Mouse (Mus musculus): ENCODE results near the gene 7530416G11Rik.

The 7530416G11Rik gene

DNA sequence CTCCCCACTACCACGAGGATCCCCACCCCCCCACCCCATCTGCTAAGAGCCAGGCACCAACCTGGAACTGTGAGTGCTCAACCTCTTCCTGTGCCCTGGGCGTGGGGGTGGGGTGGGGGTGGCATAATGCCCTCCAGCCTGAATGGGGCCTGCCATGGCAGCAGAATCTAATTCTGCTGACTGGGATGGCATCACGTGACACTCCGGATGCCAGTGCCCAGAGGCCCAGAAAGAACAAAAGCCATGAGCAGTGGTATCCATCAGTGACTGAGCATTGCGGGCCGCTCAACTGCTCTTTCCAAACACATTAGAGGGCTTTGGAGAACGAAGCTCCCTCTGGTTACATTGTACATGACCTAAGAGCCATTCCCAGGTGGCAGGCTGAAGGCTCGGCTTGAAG is at the start of gene 7530416G11Rik:
TSS of gene 7530416G11Rik (minus strand) at position 101 of the 400 bp plus-strand sequence.
- DNase-seq (ENCODE audit: low read depth), result no peak

DNA sequence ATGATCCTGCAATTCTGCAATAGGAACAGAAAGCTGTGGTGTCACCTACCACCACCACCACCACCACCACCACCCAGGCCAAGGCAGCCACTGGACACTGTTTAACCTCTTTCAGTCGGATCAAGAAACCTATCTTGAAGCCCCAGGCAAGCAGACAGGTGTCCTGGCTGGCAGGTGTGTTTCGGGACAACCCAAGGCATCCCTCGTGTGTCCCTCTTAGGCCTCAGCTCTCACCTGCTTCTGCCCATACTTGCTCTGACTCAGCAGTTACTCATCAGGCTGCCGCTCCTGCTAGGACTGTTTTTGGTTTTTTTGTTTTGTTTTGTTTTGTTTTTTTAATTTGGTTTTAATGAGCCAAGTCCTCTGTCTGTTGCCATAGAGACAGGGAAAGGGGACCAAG is 43.5 kb upstream of the 7530416G11Rik start:
- no peak for DNase-seq (ENCODE audit: low read depth)

- DNase-seq (ENCODE audit: low read depth), result no peak
Observed at GRCm38 (mm10) chr15:85545369-85545768, 42.3 kb upstream of the 7530416G11Rik start.

DNA sequence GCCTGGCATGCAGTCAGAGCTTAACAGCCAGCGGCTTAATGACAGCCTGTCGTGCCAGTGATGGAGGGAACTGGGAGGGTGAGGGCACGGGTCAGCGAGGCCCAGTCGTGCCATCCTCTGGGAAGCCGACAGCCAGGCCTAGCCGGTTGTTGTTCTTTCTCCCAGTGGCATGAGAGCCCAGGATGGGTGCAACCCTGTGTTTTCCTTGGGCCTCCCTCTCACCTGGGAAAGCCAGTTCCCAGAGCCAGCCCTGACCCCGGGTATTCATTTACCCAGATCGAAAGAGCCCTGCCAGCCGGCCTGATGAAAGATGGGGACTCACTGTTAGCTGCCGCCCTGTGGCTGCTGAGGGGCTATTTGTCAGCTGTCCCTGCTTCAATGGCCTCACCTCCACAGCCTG is 35.1 kb upstream of the 7530416G11Rik start:
- no peak for DNase-seq (ENCODE audit: low read depth)

DNA sequence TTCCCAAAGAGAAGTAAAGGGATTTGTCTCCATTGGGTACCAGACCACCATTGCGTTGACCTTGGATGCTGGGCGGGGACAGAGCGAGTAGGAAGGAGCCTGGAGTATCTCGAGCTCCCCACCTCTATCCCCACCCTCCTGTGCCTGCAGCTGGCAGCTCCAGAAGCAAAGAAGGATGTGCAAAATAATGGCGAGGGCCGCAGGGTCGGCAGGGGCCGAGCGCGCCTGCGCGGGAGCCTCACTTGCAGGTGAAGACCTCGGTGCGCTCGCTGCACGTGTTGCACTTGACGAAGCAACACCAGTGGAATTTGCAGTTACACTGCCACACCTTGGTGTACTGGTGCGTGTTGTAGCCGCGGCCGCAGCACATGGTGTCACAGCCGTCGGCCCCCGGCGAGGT is 34.1 kb upstream of the 7530416G11Rik start:
- no peak for DNase-seq (ENCODE audit: low read depth)

- DNase-seq (ENCODE audit: low read depth), result no peak
Observed at GRCm38 (mm10) chr15:85534646-85535045, 31.6 kb upstream of the 7530416G11Rik start.

DNA sequence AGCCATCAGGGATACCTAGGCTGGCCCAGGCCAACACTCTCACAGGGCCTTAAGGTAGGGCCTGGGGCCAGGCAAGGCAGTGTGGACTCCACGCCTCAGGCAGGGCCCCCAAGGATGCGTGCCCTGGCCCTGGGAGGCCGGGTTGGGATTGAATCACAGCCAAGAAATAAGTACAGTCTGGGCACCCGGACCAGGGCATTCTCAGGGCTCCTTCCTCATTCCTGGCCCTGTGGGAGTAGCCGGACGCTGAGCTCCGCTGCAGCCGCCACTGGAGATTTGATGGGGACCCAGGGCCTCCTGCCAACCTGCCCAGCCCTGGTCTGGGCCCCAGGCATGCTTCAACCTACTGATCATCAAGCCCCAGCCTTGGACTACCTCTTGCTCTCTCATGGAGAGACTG is 31.2 kb upstream of the 7530416G11Rik start:
- no peak for DNase-seq (ENCODE audit: low read depth)

DNA sequence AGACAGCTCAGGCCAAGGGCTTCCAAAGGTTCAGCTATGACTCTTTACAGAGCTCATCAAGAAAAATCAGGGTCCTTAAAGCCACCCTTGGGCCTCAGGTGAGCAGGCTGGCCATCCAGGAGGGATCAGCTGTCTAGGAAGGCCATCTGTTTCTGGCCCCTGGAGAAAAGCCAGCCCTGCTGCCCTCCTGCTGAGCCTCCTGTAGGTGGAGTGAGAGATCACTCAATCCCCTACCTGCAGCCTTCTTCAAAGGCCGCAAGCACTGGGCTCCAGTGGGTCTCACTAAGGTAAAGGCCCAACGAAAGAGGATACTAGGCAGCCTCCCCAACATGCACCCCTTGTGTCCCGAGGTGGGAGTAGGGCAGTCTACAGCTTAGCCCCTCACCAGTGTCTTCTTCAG is 29.0 kb upstream of the 7530416G11Rik start:
- DNase-seq (ENCODE audit: low read depth), result no peak

- no peak for DNase-seq (ENCODE audit: low read depth)
Observed at GRCm38 (mm10) chr15:85529911-85530310, 26.9 kb upstream of the 7530416G11Rik start.

GRCm38 (mm10) chr15:85524404-85524950 is 21.4 kb upstream of the 7530416G11Rik start:
- DNase-seq (ENCODE audit: low read depth), result no peak

- DNase-seq (ENCODE audit: low read depth), result no peak
Observed at GRCm38 (mm10) chr15:85523173-85523991, 20.4 kb upstream of the 7530416G11Rik start.

- DNase-seq (ENCODE audit: low read depth), result no peak
Observed at GRCm38 (mm10) chr15:85519438-85519837, 16.4 kb upstream of the 7530416G11Rik start.

DNA sequence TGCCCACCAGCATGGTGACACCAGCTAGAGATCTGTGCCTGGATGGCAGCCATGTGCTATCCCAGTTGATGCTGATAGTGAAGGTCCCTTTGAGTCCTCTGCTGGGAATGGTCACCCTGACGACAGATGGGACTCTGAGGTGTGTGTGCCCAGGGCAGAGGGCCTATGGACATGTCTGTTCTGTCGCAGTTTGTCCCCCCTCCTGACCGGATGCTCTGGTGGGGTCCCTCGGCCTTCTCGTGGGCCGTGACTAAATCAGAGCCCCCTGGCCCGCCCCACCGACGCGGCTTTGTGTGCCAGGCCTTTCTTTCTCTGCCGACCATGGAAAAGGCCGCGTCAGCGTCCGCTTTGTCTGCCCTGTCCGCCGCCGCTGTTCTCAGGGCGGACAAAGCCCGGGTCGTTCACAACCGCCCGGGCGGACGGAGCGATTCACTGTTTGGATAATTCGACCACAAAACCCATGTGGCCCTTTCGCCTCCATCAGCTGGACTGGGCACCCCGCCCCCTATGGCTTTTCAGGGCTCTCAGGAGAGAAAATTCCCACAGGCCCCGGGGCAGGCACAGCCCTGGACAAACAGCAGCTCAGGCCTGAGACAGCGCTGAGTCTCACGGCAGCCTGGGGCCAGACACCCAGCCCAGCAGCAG is 4.5 kb upstream of the 7530416G11Rik start:
- DNase-seq (ENCODE audit: low read depth), result no peak

DNA sequence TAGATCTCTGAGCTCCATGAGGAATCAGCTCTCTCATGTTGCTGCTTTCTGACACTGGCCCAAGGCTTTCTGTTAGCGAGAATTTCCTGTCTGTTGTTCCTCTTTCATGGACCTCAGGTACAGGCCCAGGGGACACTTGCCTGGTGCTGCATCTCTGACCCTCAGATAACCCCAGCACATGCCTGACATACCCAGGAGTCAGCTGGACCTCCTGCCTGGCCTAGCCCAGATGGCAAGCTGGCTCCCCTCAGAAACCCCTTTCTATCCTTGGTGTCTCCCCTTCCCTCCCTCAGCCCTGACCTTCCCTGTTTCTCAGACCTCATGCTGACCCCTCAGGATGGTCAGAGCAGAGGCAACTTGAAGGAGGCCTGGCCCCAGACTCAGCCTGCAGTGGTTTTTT is 3.7 kb upstream of the 7530416G11Rik start:
- no peak for DNase-seq (ENCODE audit: low read depth)

- no peak for DNase-seq (ENCODE audit: low read depth)
Observed at GRCm38 (mm10) chr15:85505118-85505925, 2.3 kb upstream of the 7530416G11Rik start.

- no peak for DNase-seq (ENCODE audit: low read depth)
Observed at GRCm38 (mm10) chr15:85500267-85500666, 2.8 kb downstream of the 7530416G11Rik start.

DNA sequence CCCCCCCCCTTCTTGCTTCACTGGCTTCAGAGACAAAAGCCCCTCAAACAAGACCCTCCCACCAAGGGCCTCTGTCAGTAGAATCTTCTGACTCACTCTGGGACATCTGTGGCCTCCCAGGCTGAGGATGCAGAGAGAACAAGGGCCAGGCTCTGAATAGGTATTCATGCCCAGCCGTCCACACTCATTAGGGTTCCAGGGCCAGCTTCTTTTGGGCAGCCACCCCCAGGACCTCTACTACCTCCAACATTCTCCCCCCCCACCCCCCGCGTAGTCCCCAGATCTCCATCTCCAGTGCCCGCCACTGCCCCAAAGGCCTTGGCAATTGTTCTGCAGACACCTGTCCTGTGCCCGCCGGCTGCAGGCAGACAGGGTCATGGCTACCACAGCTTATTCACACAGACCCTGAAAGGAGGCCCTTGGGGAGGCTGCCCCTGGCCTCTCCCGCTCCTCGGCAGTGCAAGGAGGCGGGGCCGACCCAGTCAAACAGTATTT is 5.0 kb downstream of the 7530416G11Rik start:
- DNase-seq (ENCODE audit: low read depth), result no peak

DNA sequence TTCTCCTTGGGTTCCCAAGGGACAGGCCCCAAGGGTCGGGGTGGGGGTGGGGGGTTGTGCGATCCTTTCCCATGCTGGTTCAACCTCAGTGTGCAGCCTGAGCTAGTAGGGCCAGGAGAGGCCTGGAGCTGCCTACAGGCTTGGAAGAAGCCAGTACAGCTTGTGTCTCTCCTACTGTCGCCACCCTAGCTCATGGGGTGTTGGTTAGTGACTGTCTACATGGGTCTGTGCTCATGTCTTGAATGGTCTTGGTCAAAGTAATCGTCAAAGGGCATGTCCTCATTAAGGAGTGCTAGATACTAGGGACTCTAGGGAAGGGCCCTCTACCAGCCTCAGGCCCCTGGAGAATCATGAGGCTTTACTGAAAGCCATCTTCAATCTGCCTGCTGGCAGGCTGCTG is 5.5 kb downstream of the 7530416G11Rik start:
- no peak for DNase-seq (ENCODE audit: low read depth)

GRCm38 (mm10) chr15:85494163-85494621 is 8.8 kb downstream of the 7530416G11Rik start:
- no peak for DNase-seq (ENCODE audit: low read depth)

GRCm38 (mm10) chr15:85489751-85490150 is 13.3 kb downstream of the 7530416G11Rik start:
- no peak for DNase-seq (ENCODE audit: low read depth)

- no peak for DNase-seq (ENCODE audit: low read depth)
Observed at GRCm38 (mm10) chr15:85488900-85489299, 14.1 kb downstream of the 7530416G11Rik start.

GRCm38 (mm10) chr15:85480630-85481029 is 22.4 kb downstream of the 7530416G11Rik start:
- DNase-seq (ENCODE audit: low read depth), result no peak
